Mouse (Mus musculus): ENCODE data around the gene Itga3. TPM values are rescaled to one million over a fixed set of nuclear protein-coding genes. Genes with fewer than 3 reads are reported as not detected.

The Itga3 gene
- 10 to 100 TPM; 28.9 to 37.0 TPM for total RNA-seq (2021)
- long read RNA-seq, experiment 1, full-length matches to known transcripts, result 3 of 9 reads
- long read RNA-seq, experiment 1, partial matches to known transcripts, result 3 of 9 reads
- long read RNA-seq, experiment 1, other reads (novel, unspliced or antisense), result 3 of 9 reads
- long read RNA-seq, experiment 2, full-length matches to known transcripts, result 14 of 39 reads
- long read RNA-seq, experiment 2, partial matches to known transcripts, result 20 of 39 reads
- long read RNA-seq, experiment 2, other reads (novel, unspliced or antisense), result 5 of 39 reads

- DNase-seq (ENCODE audit: low spot score in 2 of 2), result peak; percentile 28 to 43
Observed at GRCm38 (mm10) chr11:95076536-95077111, at the start of gene Itga3. Gene Itga3 (minus strand): TSS chr11:95076801.

GRCm38 (mm10) chr11:95125366-95125948 is 48.9 kb upstream of the Itga3 start:
- DNase-seq (ENCODE audit: low spot score in 2 of 2), result no peak

- DNase-seq (ENCODE audit: low spot score in 2 of 2), result no peak
Observed at GRCm38 (mm10) chr11:95122100-95122489, 45.5 kb upstream of the Itga3 start.

GRCm38 (mm10) chr11:95121161-95122099 is 44.8 kb upstream of the Itga3 start:
- no peak for DNase-seq (ENCODE audit: low spot score in 2 of 2)

GRCm38 (mm10) chr11:95120633-95121020 is 44.0 kb upstream of the Itga3 start:
- DNase-seq (ENCODE audit: low spot score in 2 of 2), result no peak

GRCm38 (mm10) chr11:95119990-95120632 is 43.5 kb upstream of the Itga3 start, which contains the start of gene Dlx3:
Gene Dlx3 (plus strand): TSS chr11:95120119.
- no peak for DNase-seq (ENCODE audit: low spot score in 2 of 2)

GRCm38 (mm10) chr11:95118505-95118904 is 41.9 kb upstream of the Itga3 start:
- DNase-seq (ENCODE audit: low spot score in 2 of 2), result peak in 1 of 2 experiments; percentile 65

GRCm38 (mm10) chr11:95117030-95117429 is 40.4 kb upstream of the Itga3 start:
- DNase-seq (ENCODE audit: low spot score in 2 of 2), result peak in 1 of 2 experiments; percentile 30

GRCm38 (mm10) chr11:95110081-95110480 is 33.5 kb upstream of the Itga3 start:
- no peak for DNase-seq (ENCODE audit: low spot score in 2 of 2)

- DNase-seq (ENCODE audit: low spot score in 2 of 2), result no peak
Observed at GRCm38 (mm10) chr11:95109000-95109399, 32.4 kb upstream of the Itga3 start.

GRCm38 (mm10) chr11:95106440-95107236 is 30.0 kb upstream of the Itga3 start:
- DNase-seq (ENCODE audit: low spot score in 2 of 2), result peak; percentile 64 to 72

GRCm38 (mm10) chr11:95105274-95105874 is 28.8 kb upstream of the Itga3 start:
- no peak for DNase-seq (ENCODE audit: low spot score in 2 of 2)

- DNase-seq (ENCODE audit: low spot score in 2 of 2), result no peak
Observed at GRCm38 (mm10) chr11:95104266-95104665, 27.7 kb upstream of the Itga3 start.

GRCm38 (mm10) chr11:95102161-95102904 is 25.7 kb upstream of the Itga3 start:
- DNase-seq (ENCODE audit: low spot score in 2 of 2), result no peak

- no peak for DNase-seq (ENCODE audit: low spot score in 2 of 2)
Observed at GRCm38 (mm10) chr11:95101071-95101788, 24.6 kb upstream of the Itga3 start.

- no peak for DNase-seq (ENCODE audit: low spot score in 2 of 2)
Observed at GRCm38 (mm10) chr11:95100393-95100792, 23.8 kb upstream of the Itga3 start.

- DNase-seq (ENCODE audit: low spot score in 2 of 2), result no peak
Observed at GRCm38 (mm10) chr11:95098346-95099095, 21.9 kb upstream of the Itga3 start.

Data from adrenal gland, postnatal 4 days (tissue).